Mouse (Mus musculus) MEL (cell line): ENCODE data around the gene Gnl1. TPM values are rescaled to one million over a fixed set of nuclear protein-coding genes. Genes with fewer than 3 reads are reported as not detected.

Source experiments
- DNase-seq: peaks from one replicate; pipeline ENCODE4 v3.0.0; 2011; ENCODE audit warnings: low read depth, low spot score
- H3K27ac ChIP-seq: 2 replicates; pipeline ENCODE4 v1.5.1; 2012; ENCODE audit warnings: low read depth, mild to moderate bottlenecking, control low read depth, low read length, moderate library complexity; ENCODE audit not compliant: control insufficient read depth
- H3K27me3 ChIP-seq, 2 experiments: fragments of 150-350 bp in 1 of 2; sonication (generic) in 1 of 2; 2 replicates each; pipeline ENCODE4 v1.6.1; 2012; ENCODE audit warnings: low read length in 2 of 2, mild to moderate bottlenecking in 2 of 2, improper control_type of control experiment in 1 of 2, moderate library complexity in 1 of 2; ENCODE audit not compliant: insufficient read depth in 2 of 2, control insufficient read depth in 1 of 2
- H3K36me3 ChIP-seq, 2 experiments: 2 replicates each; pipeline ENCODE4 v1.6.1; 2012 to 2014; ENCODE audit warnings: low read length in 2 of 2, improper control_type of control experiment in 1 of 2, inconsistent platforms in 1 of 2, mild to moderate bottlenecking in 1 of 2; ENCODE audit not compliant: insufficient read depth in 2 of 2, control insufficient read depth in 1 of 2
- H3K4me1 ChIP-seq, 2 experiments: fragments of 150-350 bp in 1 of 2; sonication (generic) in 1 of 2; 2 replicates each; pipeline ENCODE4 v1.6.1; 2012; ENCODE audit warnings: low read length in 2 of 2, improper control_type of control experiment in 1 of 2, mild to moderate bottlenecking in 1 of 2; ENCODE audit not compliant: insufficient read depth in 2 of 2, control insufficient read depth in 1 of 2
- H3K4me3 ChIP-seq, 2 experiments: fragments of 150-350 bp in 1 of 2; sonication (generic) in 1 of 2; 2 replicates each; pipeline ENCODE4 v1.5.1; 2012; ENCODE audit warnings: low read depth in 2 of 2, low read length in 2 of 2, mild to moderate bottlenecking in 2 of 2, moderate library complexity in 2 of 2, control low read depth in 1 of 2, improper control_type of control experiment in 1 of 2; ENCODE audit not compliant: control insufficient read depth in 1 of 2, insufficient read depth in 1 of 2
- H3K79me2 ChIP-seq: 2 replicates; pipeline ENCODE4 v1.6.1; 2012; ENCODE audit warnings: mild to moderate bottlenecking, low read length, moderate library complexity; ENCODE audit not compliant: control insufficient read depth, poor library complexity, insufficient read depth
- H3K9ac ChIP-seq: 2 replicates; pipeline ENCODE4 v1.6.1; 2012; ENCODE audit warnings: low read depth, mild to moderate bottlenecking, control low read depth, low read length, moderate library complexity; ENCODE audit not compliant: control insufficient read depth, poor library complexity, severe bottlenecking
- H3K9me3 ChIP-seq: fragments of 150-350 bp; sonication (generic); replicated peaks from 2 replicates; pipeline ENCODE4 v1.6.1; 2012; ENCODE audit warnings: mild to moderate bottlenecking, low read length, improper control_type of control experiment, moderate library complexity; ENCODE audit not compliant: insufficient read depth
- BHLHE40 ChIP-seq: IDR thresholded peaks from 2 replicates; pipeline ENCODE4 v1.6.1; 2012; ENCODE audit warnings: low read depth, mild to moderate bottlenecking, inconsistent platforms, low read length, improper control_type of control experiment, borderline replicate concordance
- CHD1 ChIP-seq: IDR thresholded peaks from 2 replicates; pipeline ENCODE4 v1.6.1; 2012; ENCODE audit warnings: low read depth, mild to moderate bottlenecking, inconsistent platforms, low read length, improper control_type of control experiment
- ELF1 ChIP-seq: IDR thresholded peaks from 2 replicates; pipeline ENCODE4 v1.6.1; 2014; ENCODE audit warnings: low read depth, mild to moderate bottlenecking, inconsistent platforms, low read length, improper control_type of control experiment, moderate library complexity
- EP300 ChIP-seq, 2 experiments: IDR thresholded peaks; 2 replicates each; pipeline ENCODE4 v1.6.1; 2011; ENCODE audit warnings: improper control_type of control experiment in 2 of 2, low read length in 2 of 2, low read depth in 1 of 2, mild to moderate bottlenecking in 1 of 2
- ETS1 ChIP-seq: IDR thresholded peaks from 2 replicates; pipeline ENCODE4 v1.6.1; 2012; ENCODE audit warnings: low read depth, mild to moderate bottlenecking, inconsistent platforms, low read length, improper control_type of control experiment, moderate library complexity
- GABPA ChIP-seq: IDR thresholded peaks from 2 replicates; pipeline ENCODE4 v1.6.1; 2012; ENCODE audit warnings: low read depth, mild to moderate bottlenecking, inconsistent platforms, low read length, improper control_type of control experiment, moderate library complexity
- MAX ChIP-seq: IDR thresholded peaks from 2 replicates; pipeline ENCODE4 v1.6.1; 2011; ENCODE audit warnings: low read length, improper control_type of control experiment
- MEF2A ChIP-seq: IDR thresholded peaks from 2 replicates; pipeline ENCODE4 v1.6.1; 2014; ENCODE audit warnings: low read depth, mild to moderate bottlenecking, inconsistent platforms, low read length, improper control_type of control experiment; ENCODE audit not compliant: poor library complexity, insufficient replicate concordance, severe bottlenecking; ENCODE audit errors: extremely low read depth
- MXI1 ChIP-seq: IDR thresholded peaks from 2 replicates; pipeline ENCODE4 v1.6.1; 2011; ENCODE audit warnings: mild to moderate bottlenecking, low read depth, low read length, improper control_type of control experiment
- MYB ChIP-seq: IDR thresholded peaks from 2 replicates; pipeline ENCODE4 v1.6.1; 2011; ENCODE audit warnings: mild to moderate bottlenecking, low read depth, low read length, improper control_type of control experiment
- NRF1 ChIP-seq: IDR thresholded peaks from 2 replicates; pipeline ENCODE4 v1.6.1; 2014; ENCODE audit warnings: low read depth, mild to moderate bottlenecking, inconsistent platforms, low read length, improper control_type of control experiment, moderate library complexity; ENCODE audit not compliant: poor library complexity, insufficient read depth, severe bottlenecking
- POLR2AphosphoS2 ChIP-seq: IDR thresholded peaks from 2 replicates; pipeline ENCODE4 v1.6.1; 2011; ENCODE audit warnings: low read length, improper control_type of control experiment
- SIN3A ChIP-seq: IDR thresholded peaks from 2 replicates; pipeline ENCODE4 v1.6.1; 2012; ENCODE audit warnings: low read length, improper control_type of control experiment, inconsistent platforms
- TAL1 ChIP-seq: IDR thresholded peaks from 2 replicates; pipeline ENCODE4 v1.6.1; 2012; ENCODE audit warnings: mild to moderate bottlenecking, inconsistent platforms, low read length, moderate library complexity, mixed read lengths
- TBP ChIP-seq: IDR thresholded peaks from 2 replicates; pipeline ENCODE4 v1.8.0; 2011; ENCODE audit warnings: low read depth, low read length, improper control_type of control experiment
- TCF12 ChIP-seq: IDR thresholded peaks from 2 replicates; pipeline ENCODE4 v1.6.1; 2014; ENCODE audit warnings: low read depth, mild to moderate bottlenecking, inconsistent platforms, low read length, improper control_type of control experiment, moderate library complexity
- UBTF ChIP-seq: IDR thresholded peaks from 2 replicates; pipeline ENCODE4 v1.6.1; 2012; ENCODE audit warnings: low read depth, mild to moderate bottlenecking, inconsistent platforms, low read length, improper control_type of control experiment, moderate library complexity, borderline replicate concordance; ENCODE audit not compliant: insufficient read depth
- USF1 ChIP-seq: IDR thresholded peaks from 2 replicates; pipeline ENCODE4 v1.6.1; 2014; ENCODE audit warnings: low read depth, mild to moderate bottlenecking, inconsistent platforms, low read length, improper control_type of control experiment, moderate library complexity
- USF2 ChIP-seq, 2 experiments: IDR thresholded peaks; 2 replicates each; pipeline ENCODE4 v1.6.1; 2011 to 2012; ENCODE audit warnings: improper control_type of control experiment in 2 of 2, low read length in 2 of 2, borderline replicate concordance in 1 of 2, inconsistent platforms in 1 of 2, low read depth in 1 of 2, mild to moderate bottlenecking in 1 of 2; ENCODE audit not compliant: insufficient read depth in 1 of 2
- ZC3H11A ChIP-seq: IDR thresholded peaks from 2 replicates; pipeline ENCODE4 v1.6.1; 2012; ENCODE audit warnings: low read depth, mild to moderate bottlenecking, inconsistent platforms, low read length, improper control_type of control experiment
- ZMIZ1 ChIP-seq: IDR thresholded peaks from 2 replicates; pipeline ENCODE4 v1.6.1; 2012; ENCODE audit warnings: low read depth, mild to moderate bottlenecking, inconsistent platforms, low read length, improper control_type of control experiment, moderate library complexity
- ZNF384 ChIP-seq: IDR thresholded peaks from 2 replicates; pipeline ENCODE4 v1.6.1; 2012; ENCODE audit warnings: low read depth, mild to moderate bottlenecking, inconsistent platforms, low read length, improper control_type of control experiment
- polyA plus RNA-seq, 2 experiments: library from polyadenylated mRNA; stranded (reverse) in 1 of 2; unstranded in 1 of 2; fragments of >175 nt in 1 of 2; fragments of >200 nt in 1 of 2; gene quantifications; 2 replicates each; pipeline versions ENCODE4 v1.2.1 to v1.2.4; 2012; ENCODE audit warnings: low replicate concordance in 2 of 2, low read depth in 1 of 2; ENCODE audit not compliant: insufficient read length in 2 of 2, insufficient read depth in 1 of 2, missing spikeins in 1 of 2
- total RNA-seq: library from RNA; depleted of rRNA; stranded (reverse); fragments of 300-350 nt; gene quantifications from 2 replicates; pipeline ENCODE4 v1.2.3, GENCODE M21; 2012

Gnl1 gene
- total and polyA plus RNA-seq, 3 experiments: 57.1 to 98.5 TPM; not detected in 1

GRCm38 (mm10) chr17:35998545-35999305 lies 19.1 kb downstream of the Gnl1 start (continued):
- TF ChIP-seq TCF12: no peak
- TF ChIP-seq CHD1: no peak; the same call in 1 of the 2 replicates
- TF ChIP-seq MAX: peak; percentile 96

- Histone ChIP-seq H3K9ac (peak overlapping the region; percentile 56), H3K36me3 (peaks cover 2 to 48% of the 10 kb centered on the region in 2 experiments), H3K9me3 (no peaks in the 10 kb centered on the region), H3K4me3 (peak overlapping the region; percentile 7 to 35; a peak in 3 of 4 replicates)
- no peak for TF ChIP-seq TAL1
- peak; percentile 88; the same call in 1 of the 2 replicates for TF ChIP-seq MXI1
- no peak for TF ChIP-seq MYB
- peak; percentile 60; the same call in 1 of the 2 replicates for TF ChIP-seq MEF2A
- peak; percentile 70 for TF ChIP-seq ZNF384
- TF ChIP-seq TBP: peak; percentile 93
- TF ChIP-seq GABPA: no peak
- no peak for TF ChIP-seq UBTF
- peak; percentile 66; the same call in 1 of the 2 replicates for TF ChIP-seq ETS1
- TF ChIP-seq ZC3H11A: no peak
- TF ChIP-seq SIN3A: peak; percentile 77; the same call in 1 of the 2 replicates
- TF ChIP-seq BHLHE40: no peak
- peak; percentile 49; the same call in 1 of the 2 replicates for TF ChIP-seq USF1
- no peak for TF ChIP-seq USF2 (IDR thresholded peaks at IDR 0.05; ENCODE audit: borderline replicate concordance in 1 of 2, insufficient read depth in 1 of 2, low read depth in 1 of 2, low read length in 2 of 2)
- TF ChIP-seq ZMIZ1: no peak
- TF ChIP-seq POLR2AphosphoS2: no peak
- TF ChIP-seq NRF1: no peak
- TF ChIP-seq ELF1: no peak
- no peak for TF ChIP-seq EP300 (IDR thresholded peaks at IDR 0.05; ENCODE audit: low read depth in 1 of 2, low read length in 2 of 2)
- TF ChIP-seq, all 39 proteins: peak for 7
- DNase-seq: peak; percentile 65
- H3K27me3 ChIP-seq: no peaks in the 10 kb centered on the region
- peak overlapping the region; percentile 98 for H3K27ac ChIP-seq
- peaks cover 25 to 41% of the 10 kb centered on the region in 2 experiments for H3K4me1 ChIP-seq
- peaks cover 62% of the 10 kb centered on the region for H3K79me2 ChIP-seq
These were observed 19.7 kb downstream of the Gnl1 start for GRCm38 (mm10) chr17:35999356-35999755.
